In the genomic region with DNA sequence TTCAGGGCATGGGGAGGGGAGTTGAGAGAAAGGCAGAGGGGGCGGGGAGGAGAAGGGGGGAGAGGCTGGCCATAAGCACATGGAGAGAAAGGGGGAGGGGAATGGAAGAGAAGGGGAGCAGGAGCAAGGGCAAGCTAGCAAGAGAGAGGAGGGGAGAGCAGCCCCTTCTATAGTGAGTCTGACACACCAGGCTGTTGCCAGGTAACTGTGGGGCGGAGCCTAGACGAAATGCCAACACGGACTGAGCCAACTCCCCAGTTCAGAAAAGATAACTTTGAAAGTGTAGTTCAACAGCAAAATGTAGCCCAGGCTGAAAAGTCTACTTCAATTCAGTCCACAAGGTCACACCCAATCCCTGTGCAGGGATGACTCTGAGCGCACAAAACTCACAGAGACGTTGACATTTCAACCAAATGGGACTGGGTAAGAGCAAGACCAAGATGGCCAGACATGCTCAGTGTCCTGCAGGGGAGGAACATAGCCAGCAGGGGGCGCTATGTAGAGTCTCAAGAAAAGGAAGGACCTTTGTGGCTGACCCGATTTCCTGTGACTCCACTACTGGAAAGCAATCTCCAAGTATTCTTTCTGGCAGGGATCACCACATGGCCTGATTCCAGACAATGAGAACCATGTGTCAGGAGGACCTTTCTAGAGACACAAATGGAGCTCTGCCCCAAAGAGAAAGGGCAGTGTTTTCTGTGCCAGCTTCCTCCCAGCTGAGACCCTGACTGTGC, we compare ENCODE assay signal across 8 mouse cellular contexts.
A peak's percentile ranks its signal among the peaks of the same experiment; 100 is the strongest.
DNase-seq lines count a peak whose midpoint lies in the region; ATAC-seq and TF ChIP-seq lines count a peak whose summit lies in the region.

No protein-coding gene starts in this region.

- WGBS in heart, embryonic 10.5 days: 63% methylated on average over 8 of the region's 8 CpGs
- WGBS in forebrain, embryonic 15.5 days: 66% methylated on average over 8 of the region's 8 CpGs

- H3K36me3 ChIP-seq in heart, embryonic 10.5 days: no peaks in the 10 kb centered on the region
- no peaks in the 10 kb centered on the region for H3K36me3 ChIP-seq in forebrain, embryonic 15.5 days

- H3K4me3 ChIP-seq in heart, embryonic 10.5 days: no peak overlapping the region
- no peak overlapping the region for H3K4me3 ChIP-seq in forebrain, embryonic 15.5 days

- no peak for TF ChIP-seq POLR2A in brain, embryonic 14.5 days (IDR thresholded peaks at IDR 0.05; ENCODE audit: borderline replicate concordance, extremely low read depth, insufficient read depth, insufficient read length, poor library complexity, severe bottlenecking)

- no peak overlapping the region for H3K4me2 ChIP-seq in forebrain, embryonic 15.5 days (replicated peaks)

- no peaks in the 10 kb centered on the region for H3K9me3 ChIP-seq in heart, embryonic 10.5 days
- H3K9me3 ChIP-seq in forebrain, embryonic 15.5 days: no peaks in the 10 kb centered on the region

- DNase-seq in heart, adult 18-20 months: peak; percentile 17 to 20
- DNase-seq in heart, embryonic 10.5 days (ENCODE audit: low spot score): no peak
- peak; percentile 42 for DNase-seq in 3T3-L1 (ENCODE audit: low read depth, low spot score)
- DNase-seq in brain, embryonic 14.5 days (ENCODE audit: low read depth): no peak
- DNase-seq in gastrocnemius, postnatal 4 days (ENCODE audit: low spot score in 2 of 2): peak; percentile 27 to 55
- peak; percentile 29 for DNase-seq in skeletal muscle tissue, adult 2 months (ENCODE audit: low read depth, low spot score)
- no peak for DNase-seq in spleen, postnatal 4 days (ENCODE audit: low spot score in 2 of 2)

- ATAC-seq in forebrain, embryonic 15.5 days (replicated peaks): no peak

- peak; percentile 42; the same call in 1 of the 2 replicates for TF ChIP-seq CTCF in brain, embryonic 14.5 days (IDR thresholded peaks at IDR 0.05; ENCODE audit: borderline replicate concordance, extremely low read depth, insufficient read depth, insufficient read length)

- no peaks in the 10 kb centered on the region for H3K27me3 ChIP-seq in heart, embryonic 10.5 days (ENCODE audit: insufficient read depth, poor library complexity, severe bottlenecking)
- no peaks in the 10 kb centered on the region for H3K27me3 ChIP-seq in forebrain, embryonic 15.5 days

- H3K9ac ChIP-seq in forebrain, embryonic 15.5 days (replicated peaks): no peak overlapping the region

- no peak overlapping the region for H3K27ac ChIP-seq in heart, embryonic 10.5 days
- H3K27ac ChIP-seq in forebrain, embryonic 15.5 days (replicated peaks): no peak overlapping the region

- H3K4me1 ChIP-seq in heart, embryonic 10.5 days: peaks cover 24% of the 10 kb centered on the region
- peaks cover 2% of the 10 kb centered on the region for H3K4me1 ChIP-seq in forebrain, embryonic 15.5 days

Comparison
In these comparisons a context has a peak if more than half of its experiments do, and no peak if none do; other contexts are left out.
1. DNase-seq: peak in heart, adult 18-20 months (2 of 2), 3T3-L1 (single experiment), gastrocnemius, postnatal 4 days (2 of 2) and skeletal muscle tissue, adult 2 months (single experiment); none in heart, embryonic 10.5 days (single experiment), brain, embryonic 14.5 days (single experiment) and spleen, postnatal 4 days (0 of 2).